Mouse (Mus musculus) lung, postnatal 0 days (tissue): ENCODE data around the gene Elovl5. TPM values are rescaled to one million over a fixed set of nuclear protein-coding genes. Genes with fewer than 3 reads are reported as not detected.
A peak's percentile ranks its signal among the peaks of the same experiment; 100 is the strongest.

Source experiments
- ATAC-seq: fragments of 200-750 bp; cut with Nextera tagmentation; 2 replicates; pipeline ENCODE4 v1.8.0; 2017; ENCODE audit warnings: moderate library complexity
- DNase-seq: peaks from one replicate; pipeline ENCODE4 v3.0.0-alpha.2; 2016; ENCODE audit warnings: low spot score
- H3K27ac ChIP-seq: fragments of 300-500 bp; sonication (generic); 2 replicates; pipeline ENCODE4 v1.5.1; 2014; ENCODE audit warnings: antibody characterized with exemption, mild to moderate bottlenecking, low read length, mixed read lengths
- H3K27me3 ChIP-seq: fragments of 300-500 bp; sonication (generic); replicated peaks from 2 replicates; pipeline ENCODE4 v1.6.1; 2014; ENCODE audit warnings: low read length, mixed read lengths; ENCODE audit not compliant: insufficient read depth
- H3K36me3 ChIP-seq: fragments of 300-500 bp; sonication (generic); 2 replicates; pipeline ENCODE4 v1.6.1; 2014; ENCODE audit warnings: low read length, mixed read lengths; ENCODE audit not compliant: insufficient read depth
- H3K4me1 ChIP-seq: fragments of 300-500 bp; sonication (generic); 2 replicates; pipeline ENCODE4 v1.6.1; 2014; ENCODE audit warnings: antibody characterized with exemption, low read depth, low read length, mixed read lengths; ENCODE audit not compliant: insufficient read depth
- H3K4me2 ChIP-seq: fragments of 300-500 bp; sonication (generic); replicated peaks from 2 replicates; pipeline ENCODE4 v1.6.1; 2014; ENCODE audit warnings: low read depth, mild to moderate bottlenecking, low read length, moderate library complexity, mixed read lengths
- H3K4me3 ChIP-seq: fragments of 300-500 bp; sonication (generic); 2 replicates; pipeline ENCODE4 v1.5.1; 2014; ENCODE audit warnings: low read depth, low read length
- H3K9ac ChIP-seq: fragments of 300-500 bp; sonication (generic); replicated peaks from 2 replicates; pipeline ENCODE4 v1.6.1; 2014; ENCODE audit warnings: low read depth, mild to moderate bottlenecking
- H3K9me3 ChIP-seq: fragments of 300-500 bp; sonication (generic); 2 replicates; pipeline ENCODE4 v1.6.1; 2016; ENCODE audit warnings: low read length, mixed read lengths
- CTCF ChIP-seq: IDR thresholded peaks from 2 replicates; pipeline ENCODE4 v1.5.1; 2016; ENCODE audit warnings: antibody characterized with exemption, mild to moderate bottlenecking
- EP300 ChIP-seq: IDR thresholded peaks from 2 replicates; pipeline ENCODE4 v1.6.1; 2016; ENCODE audit warnings: antibody characterized with exemption, mild to moderate bottlenecking, control low read depth
- WGBS: fragments of 180-500 bp; shearing (Covaris S2); extraction: QIAGEN DNeasy Blood & Tissue Kit; methylation state at CpG from one replicate; pipeline ENCODE4 v1.1.7; 2014; 5-methylcytosine and 5-hydroxymethylcytosine counted together
- polyA plus RNA-seq: library from polyadenylated mRNA; unstranded; fragments of >200 nt; fragmentation: Nextera tagmentation; extraction: Ambion mirVana; gene quantifications from 2 replicates; pipeline ENCODE4 v1.2.1, GENCODE M21; 2015

The Elovl5 gene
- polyA plus RNA-seq, 1 experiment from 2014 or later = 213 TPM

DNA sequence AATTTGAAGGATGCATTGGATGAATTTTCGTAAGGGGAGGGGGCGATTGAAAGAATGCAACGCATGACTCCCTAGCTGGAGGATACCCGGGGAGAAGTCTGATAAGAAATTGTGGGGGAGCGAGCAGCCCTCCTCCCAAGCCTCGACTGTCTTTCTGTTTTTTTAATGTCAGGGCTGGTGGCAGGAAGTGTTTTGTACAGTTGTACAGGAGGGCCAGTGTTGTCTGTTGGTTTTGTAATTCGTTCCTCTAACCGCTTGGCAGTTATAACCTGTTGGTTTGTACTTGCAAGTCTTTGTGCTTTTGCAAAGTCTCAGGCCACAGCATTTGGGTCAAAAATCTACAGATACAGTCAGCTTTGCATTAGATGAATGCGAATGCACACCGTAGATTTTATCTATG is 1.0 kb downstream of the Elovl5 start:
- DNase-seq (no peak), ATAC-seq (no peak)
- TF ChIP-seq CTCF (no peak), EP300 (no peak)
- Histone ChIP-seq H3K27ac (peak overlapping the region; percentile 90), H3K9me3 (no peaks in the 10 kb centered on the region), H3K36me3 (no peaks in the 10 kb centered on the region), H3K4me1 (peaks cover 17% of the 10 kb centered on the region; the same call in 1 of the 2 replicates), H3K27me3 (no peaks in the 10 kb centered on the region), H3K9ac (peak overlapping the region; percentile 85), H3K4me2 (peak overlapping the region; percentile 86), H3K4me3 (peak overlapping the region; percentile 95)
- 9% methylated on average over 10 of the region's 10 CpGs for WGBS

DNA sequence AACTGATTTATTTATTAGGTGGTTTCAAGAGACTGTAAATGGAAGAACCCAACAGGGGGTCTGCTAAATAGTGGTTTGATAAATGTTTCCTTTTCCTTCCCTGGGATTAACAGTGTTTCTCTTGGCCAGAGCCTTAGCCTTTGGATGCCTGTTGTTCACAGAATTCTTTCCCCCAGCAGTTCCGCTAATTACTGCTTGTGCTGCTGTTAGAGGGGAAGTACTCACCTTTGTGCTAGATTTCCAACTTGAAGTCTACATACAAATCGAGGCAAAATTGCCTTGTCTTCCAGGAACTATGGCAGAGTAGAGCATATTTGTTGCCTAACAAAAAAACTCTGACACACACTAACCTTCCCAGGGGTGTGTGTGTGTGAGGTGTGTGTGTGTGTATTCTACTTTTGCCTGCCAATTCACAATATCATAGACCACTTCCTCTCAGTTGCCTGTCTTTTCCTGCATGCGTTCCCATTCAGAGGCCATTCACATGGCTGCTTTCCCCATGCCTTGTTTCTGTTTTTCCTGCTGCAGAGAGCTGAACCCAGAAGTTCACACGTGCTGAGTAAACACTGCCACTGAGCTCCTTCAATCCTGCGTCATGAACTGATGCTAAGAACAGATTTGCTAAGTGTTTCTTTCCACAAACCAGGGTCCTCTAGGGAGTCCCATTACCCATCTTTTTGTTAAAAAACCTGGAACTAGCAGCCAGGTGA is 2.0 kb downstream of the Elovl5 start:
- no peak for DNase-seq
- Histone ChIP-seq H3K36me3 (no peaks in the 10 kb centered on the region), H3K4me3 (peak overlapping the region; percentile 95), H3K27me3 (no peaks in the 10 kb centered on the region), H3K4me2 (peak overlapping the region; percentile 86), H3K27ac (no peak overlapping the region), H3K9me3 (no peaks in the 10 kb centered on the region), H3K4me1 (peaks cover 22% of the 10 kb centered on the region; the same call in 1 of the 2 replicates), H3K9ac (no peak overlapping the region)
- ATAC-seq = no peak
- no peak for TF ChIP-seq EP300
- no peak for TF ChIP-seq CTCF
- WGBS = 36% methylated on average over 5 of the region's 5 CpGs

- WGBS = 86% methylated on average over 3 of the region's 3 CpGs
- TF ChIP-seq CTCF = no peak
- TF ChIP-seq EP300 = no peak
- Histone ChIP-seq H3K27me3 (no peaks in the 10 kb centered on the region), H3K27ac (no peak overlapping the region), H3K9ac (no peak overlapping the region), H3K36me3 (no peaks in the 10 kb centered on the region), H3K4me1 (peaks cover 22% of the 10 kb centered on the region; the same call in 1 of the 2 replicates), H3K4me3 (no peak overlapping the region), H3K4me2 (no peak overlapping the region), H3K9me3 (no peaks in the 10 kb centered on the region)
- no peak for DNase-seq
- ATAC-seq = no peak
Measured at GRCm38 (mm10) chr9:77920481-77920880, 3.3 kb downstream of the Elovl5 start.

DNA sequence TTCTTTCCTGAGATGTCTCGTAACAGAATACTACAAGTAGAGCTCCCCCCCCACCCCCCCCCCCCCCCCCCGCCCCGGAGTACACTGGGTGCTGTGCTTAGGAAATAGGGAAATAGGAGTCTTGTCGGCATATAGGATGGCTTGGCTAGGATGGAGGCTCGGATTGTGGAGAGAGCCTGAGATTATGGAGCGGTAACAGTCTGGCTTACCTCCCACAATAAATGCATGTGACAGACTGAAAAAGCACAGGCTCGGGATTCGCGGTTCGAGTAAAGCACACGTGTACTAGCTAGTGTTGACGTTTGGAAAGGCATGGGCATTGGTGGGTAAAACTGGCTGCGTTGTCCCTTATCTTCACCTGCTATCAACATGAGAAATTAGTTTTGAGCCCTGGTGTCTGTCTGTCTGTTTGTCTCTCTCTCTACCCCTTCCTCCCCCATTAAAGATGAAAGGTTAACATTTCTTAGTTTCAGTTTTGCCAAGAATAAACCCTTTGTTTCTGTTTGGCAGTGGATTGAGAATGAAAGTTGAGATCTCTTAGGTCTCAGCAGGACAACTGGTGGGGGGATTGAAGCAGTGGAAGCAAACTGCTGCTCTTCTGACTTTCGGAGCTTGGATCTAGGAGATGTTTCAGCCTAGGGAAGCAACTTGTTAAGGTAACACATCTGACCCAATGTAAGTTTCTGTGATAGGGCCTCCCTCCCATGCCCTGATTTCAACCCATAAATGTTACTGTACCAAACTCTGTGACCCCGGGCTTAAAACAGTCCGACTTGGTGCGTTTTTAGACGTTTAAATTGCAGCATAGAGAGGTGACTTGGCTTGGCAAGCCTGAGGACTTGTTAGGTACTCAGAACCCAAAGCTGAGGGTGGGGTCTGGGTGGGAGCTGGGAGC is 4.4 kb downstream of the Elovl5 start:
- DNase-seq (no peak), ATAC-seq (no peak)
- TF ChIP-seq CTCF (no peak), EP300 (no peak)
- Histone ChIP-seq H3K27me3 (no peaks in the 10 kb centered on the region), H3K4me2 (no peak overlapping the region), H3K4me3 (no peak overlapping the region), H3K27ac (no peak overlapping the region), H3K36me3 (no peaks in the 10 kb centered on the region), H3K9me3 (no peaks in the 10 kb centered on the region), H3K4me1 (peaks cover 21% of the 10 kb centered on the region; the same call in 1 of the 2 replicates), H3K9ac (no peak overlapping the region)
- 65% methylated on average over 16 of the region's 18 CpGs for WGBS

- Histone ChIP-seq H3K9ac (no peak overlapping the region), H3K27me3 (no peaks in the 10 kb centered on the region), H3K27ac (no peak overlapping the region), H3K4me3 (no peak overlapping the region), H3K4me1 (peaks cover 23% of the 10 kb centered on the region; the same call in 1 of the 2 replicates), H3K9me3 (no peaks in the 10 kb centered on the region), H3K36me3 (no peaks in the 10 kb centered on the region), H3K4me2 (no peak overlapping the region)
- DNase-seq = peak; percentile 59
- ATAC-seq = peak; percentile 58
- TF ChIP-seq EP300 (no peak), CTCF (no peak)
- 66% methylated on average over 8 of the region's 8 CpGs for WGBS
Measured at GRCm38 (mm10) chr9:77923774-77924173, 6.6 kb downstream of the Elovl5 start.

GRCm38 (mm10) chr9:77924199-77924598 is 7.0 kb downstream of the Elovl5 start:
- H3K27ac ChIP-seq = no peak overlapping the region

More at GRCm38 (mm10) chr9:77924199-77924598, 7.0 kb downstream of the Elovl5 start:
- peaks cover 21% of the 10 kb centered on the region; the same call in 1 of the 2 replicates for H3K4me1 ChIP-seq
- TF ChIP-seq EP300 = no peak
- TF ChIP-seq CTCF = no peak
- ATAC-seq = no peak
- WGBS = 76% methylated on average over 11 of the region's 11 CpGs
- H3K4me2 ChIP-seq = no peak overlapping the region
- H3K36me3 ChIP-seq = no peaks in the 10 kb centered on the region
- H3K4me3 ChIP-seq = no peak overlapping the region
- no peak overlapping the region for H3K9ac ChIP-seq
- no peaks in the 10 kb centered on the region for H3K9me3 ChIP-seq
- DNase-seq = no peak
- H3K27me3 ChIP-seq = no peaks in the 10 kb centered on the region
